8 mouse cellular contexts compared by ENCODE assay signal in the genomic region with DNA sequence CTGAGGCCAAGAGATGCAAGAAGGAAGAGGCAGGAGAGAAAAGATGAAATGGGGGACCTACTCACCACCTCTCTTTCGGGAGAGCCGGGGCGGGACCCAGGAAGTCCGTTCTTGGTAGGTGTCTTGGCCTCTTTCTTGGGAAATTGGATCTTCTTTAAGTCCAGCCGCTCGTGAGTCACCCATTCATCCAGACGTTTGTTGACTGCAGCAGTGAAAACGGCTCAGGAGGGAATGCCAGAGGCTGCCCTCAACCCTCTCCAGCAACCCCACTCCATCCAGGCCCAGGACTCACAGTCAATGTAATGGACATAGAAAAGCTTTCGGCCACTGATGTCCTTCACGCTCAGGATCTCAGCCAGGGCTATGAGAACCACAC. TPM values are rescaled to one million over a fixed set of nuclear protein-coding genes. Genes with fewer than 3 reads are reported as not detected.
DNase-seq lines count a peak whose midpoint lies in the region; ATAC-seq and TF ChIP-seq lines count a peak whose summit lies in the region.

No protein-coding gene starts in this region.

- H3K79me2 ChIP-seq in MEL (ENCODE audit: control insufficient read depth, insufficient read depth, low read length, poor library complexity) (peaks cover 7% of the 10 kb centered on the region), macrophage (ENCODE audit: inconsistent target) (peaks cover 12% of the 10 kb centered on the region; the same call in 1 of the 2 replicates)

- no peak for TF ChIP-seq EP300 in heart, postnatal 0 days (IDR thresholded peaks at IDR 0.05; ENCODE audit: low read depth)
- no peak for TF ChIP-seq EP300 in MEL (IDR thresholded peaks at IDR 0.05; ENCODE audit: low read depth in 1 of 2, low read length in 2 of 2)

- H3K9me3 ChIP-seq in heart, postnatal 0 days (replicated peaks; ENCODE audit: control insufficient read depth, low read length), result no peaks in the 10 kb centered on the region
- H3K9me3 ChIP-seq in MEL (replicated peaks; ENCODE audit: insufficient read depth, low read length), result no peaks in the 10 kb centered on the region
- no peaks in the 10 kb centered on the region for H3K9me3 ChIP-seq in forebrain, embryonic 16.5 days (ENCODE audit: control insufficient read depth, low read length)

- no peak; a peak in 1 of 4 replicates for TF ChIP-seq POLR2A in MEL (IDR thresholded peaks at IDR 0.05; ENCODE audit: control insufficient read depth in 1 of 2, insufficient read depth in 1 of 2, low read depth in 1 of 2, low read length in 2 of 2, poor library complexity in 1 of 2)

- H3K4me3 ChIP-seq in heart, postnatal 0 days (ENCODE audit: low read depth, low read length), result peak overlapping the region; percentile 85
- peak overlapping the region; percentile 89 to 93 for H3K4me3 ChIP-seq in MEL (ENCODE audit: control insufficient read depth in 1 of 2, insufficient read depth in 1 of 2, low read depth in 2 of 2, low read length in 2 of 2)
- peak overlapping the region; percentile 78 for H3K4me3 ChIP-seq in forebrain, embryonic 16.5 days (replicated peaks; ENCODE audit: low read length)
- H3K4me3 ChIP-seq in macrophage (ENCODE audit: inconsistent target), result peak overlapping the region; percentile 62

- DNase-seq in heart, postnatal 0 days (ENCODE audit: low spot score), result no peak
- DNase-seq in heart, postnatal 10 days, result no peak
- DNase-seq in MEL (ENCODE audit: low read depth, low spot score), result no peak
- no peak for DNase-seq in ovary, postnatal 14 days (ENCODE audit: low spot score)
- no peak for DNase-seq in layer of hippocampus, adult 11-12 months (ENCODE audit: low spot score)
- no peak for DNase-seq in embryo, embryonic 11 days

- peak overlapping the region; percentile 84 for H3K9ac ChIP-seq in heart, postnatal 0 days (replicated peaks; ENCODE audit: low read depth, low read length)
- H3K9ac ChIP-seq in MEL (ENCODE audit: control insufficient read depth, low read depth, low read length, poor library complexity, severe bottlenecking), result peak overlapping the region; percentile 54
- H3K9ac ChIP-seq in forebrain, embryonic 16.5 days (replicated peaks; ENCODE audit: low read depth, low read length), result peak overlapping the region; percentile 94

- peaks cover 12% of the 10 kb centered on the region for H3K4me1 ChIP-seq in heart, postnatal 0 days (ENCODE audit: control insufficient read depth, insufficient read depth)
- peaks cover 11 to 33% of the 10 kb centered on the region in 2 experiments for H3K4me1 ChIP-seq in MEL (ENCODE audit: control insufficient read depth in 1 of 2, insufficient read depth in 2 of 2, low read length in 2 of 2)
- H3K4me1 ChIP-seq in forebrain, embryonic 16.5 days (replicated peaks; ENCODE audit: control insufficient read depth, insufficient read depth, low read length), result peaks cover 20% of the 10 kb centered on the region

- no peak for TF ChIP-seq CTCF in heart, postnatal 0 days (IDR thresholded peaks at IDR 0.05; ENCODE audit: low read depth)
- no peak for TF ChIP-seq CTCF in MEL (IDR thresholded peaks at IDR 0.05 in 2 of 3, conservative IDR thresholded peaks at IDR 0.05 in 1 of 3; ENCODE audit: control insufficient read depth in 1 of 3, insufficient read depth in 1 of 3, low read depth in 2 of 3, low read length in 3 of 3, poor library complexity in 1 of 3, severe bottlenecking in 1 of 3)

- H3K4me2 ChIP-seq in heart, postnatal 0 days (ENCODE audit: low read depth, low read length), result peak overlapping the region; percentile 58
- H3K4me2 ChIP-seq in forebrain, embryonic 16.5 days (ENCODE audit: low read length), result peak overlapping the region; percentile 69

- no peaks in the 10 kb centered on the region for H3K27me3 ChIP-seq in heart, postnatal 0 days (ENCODE audit: control insufficient read depth, insufficient read depth, low read length)
- H3K27me3 ChIP-seq in MEL (ENCODE audit: control insufficient read depth in 1 of 2, insufficient read depth in 2 of 2, low read length in 2 of 2), result no peaks in the 10 kb centered on the region
- H3K27me3 ChIP-seq in forebrain, embryonic 16.5 days (replicated peaks; ENCODE audit: control insufficient read depth, insufficient read depth, low read length), result no peaks in the 10 kb centered on the region; the same call in 1 of the 2 replicates

- 61% methylated on average over 10 of the region's 10 CpGs for WGBS in heart, postnatal 0 days
- 59% methylated on average over 10 of the region's 10 CpGs for WGBS in forebrain, embryonic 16.5 days
- 53% methylated on average over 10 of the region's 10 CpGs for WGBS in macrophage (ENCODE audit: missing documents)

- peaks cover 41% of the 10 kb centered on the region for H3K36me3 ChIP-seq in heart, postnatal 0 days (replicated peaks; ENCODE audit: control insufficient read depth, insufficient read depth, low read length)
- H3K36me3 ChIP-seq in MEL (ENCODE audit: control insufficient read depth in 1 of 2, insufficient read depth in 2 of 2, low read length in 2 of 2) (peaks cover 0 to 34% of the 10 kb centered on the region in 2 experiments; a peak in 2 of 4 replicates), macrophage (ENCODE audit: inconsistent target) (peaks cover 41% of the 10 kb centered on the region)
- peaks cover 32% of the 10 kb centered on the region for H3K36me3 ChIP-seq in forebrain, embryonic 16.5 days (ENCODE audit: control insufficient read depth, insufficient read depth)

- no peak for ATAC-seq in heart, postnatal 0 days (ENCODE audit: insufficient read depth, low read depth)
- ATAC-seq in forebrain, embryonic 16.5 days, result no peak

- peak overlapping the region; percentile 96 for H3K27ac ChIP-seq in heart, postnatal 0 days (ENCODE audit: low read depth)
- no peak overlapping the region; the same call in 1 of the 2 replicates for H3K27ac ChIP-seq in MEL (ENCODE audit: control insufficient read depth, low read depth, low read length)
- H3K27ac ChIP-seq in forebrain, embryonic 16.5 days (ENCODE audit: low read length), result peak overlapping the region; percentile 98
- H3K27ac ChIP-seq in macrophage, result peak overlapping the region; percentile 90

- no peak for TF ChIP-seq RAD21 in MEL (IDR thresholded peaks at IDR 0.05; ENCODE audit: low read depth, low read length)

- intact Hi-C loops in heart, postnatal 10 days (cut with DNase I), result no loop called here

RNA-seq across cellular contexts. Expression of a gene that starts 0.9 kb away (rescaled TPM):
- total RNA-seq in heart, postnatal 0 days (2014; rRNA removed; ENCODE audit: low replicate concordance), result 55.4 and 164 TPM in 2 replicates
- polyA plus RNA-seq in heart, postnatal 0 days (2015; fragmentation: Nextera tagmentation; extraction: Ambion mirVana), result 27.0 and 29.7 TPM in 2 replicates
- 10 to 100 TPM; 34.2 to 43.5 TPM for total RNA-seq in heart, postnatal 10 days (2021)
- 51.0 and 54.5 TPM in 2 replicates for total RNA-seq in MEL (2012; rRNA removed)
- polyA plus RNA-seq in MEL (2012; ENCODE audit: insufficient read depth in 1 of 2, insufficient read length in 2 of 2, low read depth in 1 of 2, low replicate concordance in 2 of 2, missing spikeins in 1 of 2) (10 to 100 TPM in 1 of 2 experiments, not detected in 1; 67.6 TPM), macrophage (2018) (35.4 to 54.4 TPM (median 47.1 TPM) in 3 replicates)
- 76.8 and 78.1 TPM in 2 replicates for polyA plus RNA-seq in forebrain, embryonic 16.5 days (2015; fragmentation: Nextera tagmentation; extraction: Ambion mirVana)
- total RNA-seq in macrophage (2018; cell fraction: chromatin; rRNA removed), result 100 to 1,000 TPM in 22 of 26 experiments, 10 to 100 TPM in 4; 93.1 to 151 (median 124) TPM
- 10 to 100 TPM; 34.6 to 53.5 (median 42.2) TPM for total RNA-seq in macrophage (2018; cell fraction: cytosol; rRNA removed)
- 100 to 1,000 TPM in 3 of 26 experiments, 10 to 100 TPM in 23; 52.5 to 107 (median 79.0) TPM for total RNA-seq in macrophage (2018; cell fraction: nucleus; rRNA removed)

RNA-seq across cellular contexts. Expression of a gene that starts 7.5 kb away (rescaled TPM):
- 42.4 and 57.6 TPM in 2 replicates for total RNA-seq in heart, postnatal 0 days (2014; rRNA removed; ENCODE audit: low replicate concordance)
- polyA plus RNA-seq in heart, postnatal 0 days (2015; fragmentation: Nextera tagmentation; extraction: Ambion mirVana), result 50.7 and 51.8 TPM in 2 replicates
- 10 to 100 TPM; 63.6 to 76.0 TPM for total RNA-seq in heart, postnatal 10 days (2021)
- total RNA-seq in MEL (2012; rRNA removed), result 109 and 124 TPM in 2 replicates
- polyA plus RNA-seq in MEL (2012; ENCODE audit: insufficient read depth in 1 of 2, insufficient read length in 2 of 2, low read depth in 1 of 2, low replicate concordance in 2 of 2, missing spikeins in 1 of 2) (100 to 1,000 TPM in 1 of 2 experiments, not detected in 1; 165 TPM), macrophage (2018) (11.6 to 23.4 TPM (median 21.6 TPM) in 3 replicates)
- 81.0 and 86.7 TPM in 2 replicates for polyA plus RNA-seq in forebrain, embryonic 16.5 days (2015; fragmentation: Nextera tagmentation; extraction: Ambion mirVana)
- 10 to 100 TPM in 6 of 26 experiments, 1 to 10 TPM in 17, under 1 TPM in 1, not detected in 2; 0.74 to 18.8 (median 7.3) TPM for total RNA-seq in macrophage (2018; cell fraction: chromatin; rRNA removed)
- total RNA-seq in macrophage (2018; cell fraction: cytosol; rRNA removed), result 10 to 100 TPM in 25 of 26 experiments, 1 to 10 TPM in 1; 8.9 to 46.0 (median 22.8) TPM
- total RNA-seq in macrophage (2018; cell fraction: nucleus; rRNA removed), result 10 to 100 TPM in 13 of 26 experiments, 1 to 10 TPM in 13; 3.1 to 30.7 (median 9.9) TPM

RNA-seq across cellular contexts. Expression of a gene that starts 28.1 kb away (rescaled TPM):
- total RNA-seq in heart, postnatal 0 days (2014; rRNA removed; ENCODE audit: low replicate concordance), result 26.3 and 49.5 TPM in 2 replicates
- polyA plus RNA-seq in heart, postnatal 0 days (2015; fragmentation: Nextera tagmentation; extraction: Ambion mirVana), result 22.9 and 23.6 TPM in 2 replicates
- total RNA-seq in heart, postnatal 10 days (2021), result 10 to 100 TPM; 32.6 to 38.2 TPM
- total RNA-seq in MEL (2012; rRNA removed), result 16.4 and 19.0 TPM in 2 replicates
- polyA plus RNA-seq in MEL (2012; ENCODE audit: insufficient read depth in 1 of 2, insufficient read length in 2 of 2, low read depth in 1 of 2, low replicate concordance in 2 of 2, missing spikeins in 1 of 2) (10 to 100 TPM in 1 of 2 experiments, not detected in 1; 61.7 TPM), macrophage (2018) (48.3 to 268 TPM (median 62.4 TPM) in 3 replicates)
- 37.0 and 41.6 TPM in 2 replicates for polyA plus RNA-seq in forebrain, embryonic 16.5 days (2015; fragmentation: Nextera tagmentation; extraction: Ambion mirVana)
- 100 to 1,000 TPM in 17 of 26 experiments, 10 to 100 TPM in 9; 37.5 to 235 (median 127) TPM for total RNA-seq in macrophage (2018; cell fraction: chromatin; rRNA removed)
- 100 to 1,000 TPM in 9 of 26 experiments, 10 to 100 TPM in 17; 52.9 to 219 (median 78.0) TPM for total RNA-seq in macrophage (2018; cell fraction: cytosol; rRNA removed)
- 100 to 1,000 TPM in 17 of 26 experiments, 10 to 100 TPM in 9; 37.3 to 243 (median 122) TPM for total RNA-seq in macrophage (2018; cell fraction: nucleus; rRNA removed)

RNA-seq across cellular contexts. Expression of a gene that starts 41.3 kb away (rescaled TPM):
- 5.8 and 12.9 TPM in 2 replicates for total RNA-seq in heart, postnatal 0 days (2014; rRNA removed; ENCODE audit: low replicate concordance)
- polyA plus RNA-seq in heart, postnatal 0 days (2015; fragmentation: Nextera tagmentation; extraction: Ambion mirVana), result 1.7 and 2.0 TPM in 2 replicates
- total RNA-seq in heart, postnatal 10 days (2021), result 1 to 10 TPM; 4.1 to 4.5 TPM
- 18.0 and 18.5 TPM in 2 replicates for total RNA-seq in MEL (2012; rRNA removed)
- 10 to 100 TPM in 1 of 2 experiments, not detected in 1; 28.1 TPM for polyA plus RNA-seq in MEL (2012; ENCODE audit: insufficient read depth in 1 of 2, insufficient read length in 2 of 2, low read depth in 1 of 2, low replicate concordance in 2 of 2, missing spikeins in 1 of 2)
- 1.9 and 2.0 TPM in 2 replicates for polyA plus RNA-seq in forebrain, embryonic 16.5 days (2015; fragmentation: Nextera tagmentation; extraction: Ambion mirVana)
- 10 to 100 TPM; 11.3 to 63.3 (median 33.4) TPM for total RNA-seq in macrophage (2018; cell fraction: chromatin; rRNA removed)
- 10 to 100 TPM; 10.2 to 35.7 (median 25.0) TPM for total RNA-seq in macrophage (2018; cell fraction: cytosol; rRNA removed)
- total RNA-seq in macrophage (2018; cell fraction: nucleus; rRNA removed), result 10 to 100 TPM; 12.6 to 54.8 (median 31.7) TPM
- 10.0 to 20.3 TPM (median 16.8 TPM) in 3 replicates for polyA plus RNA-seq in macrophage (2018)

RNA-seq across cellular contexts. Expression of a gene that starts 48.7 kb away (rescaled TPM):
- total RNA-seq in heart, postnatal 0 days (2014; rRNA removed; ENCODE audit: low replicate concordance), result not detected in 2 replicates
- 0.05 TPM in 1 of 2 replicates, not detected in the other for polyA plus RNA-seq in heart, postnatal 0 days (2015; fragmentation: Nextera tagmentation; extraction: Ambion mirVana)
- not detected for total RNA-seq in heart, postnatal 10 days (2021)
- total RNA-seq in MEL (2012; rRNA removed), result not detected in 2 replicates
- polyA plus RNA-seq in MEL (2012; ENCODE audit: insufficient read depth in 1 of 2, insufficient read length in 2 of 2, low read depth in 1 of 2, low replicate concordance in 2 of 2, missing spikeins in 1 of 2), result under 1 TPM in 1 of 2 experiments, not detected in 1; 0.06 TPM
- polyA plus RNA-seq in forebrain, embryonic 16.5 days (2015; fragmentation: Nextera tagmentation; extraction: Ambion mirVana), result 0.08 and 0.09 TPM in 2 replicates
- total RNA-seq in macrophage (2018; cell fraction: chromatin; rRNA removed), result 1 to 10 TPM in 1 of 26 experiments, under 1 TPM in 4, not detected in 21; 0.22 to 1.0 (median 0.37) TPM
- under 1 TPM in 10 of 26 experiments, not detected in 16; 0.04 to 0.28 (median 0.10) TPM for total RNA-seq in macrophage (2018; cell fraction: cytosol; rRNA removed)
- total RNA-seq in macrophage (2018; cell fraction: nucleus; rRNA removed), result under 1 TPM in 6 of 26 experiments, not detected in 20; 0.14 to 0.58 (median 0.19) TPM
- polyA plus RNA-seq in macrophage (2018), result 0.11 TPM in 1 of 3 replicates, not detected in the others
